Mouse (Mus musculus): ENCODE results near the gene Gsg1l. TPM values are rescaled to one million over a fixed set of nuclear protein-coding genes. Genes with fewer than 3 reads are reported as not detected.

Gene Gsg1l
- polyA plus RNA-seq, 1 experiment from 2014 or later: 5.4 TPM

DNA sequence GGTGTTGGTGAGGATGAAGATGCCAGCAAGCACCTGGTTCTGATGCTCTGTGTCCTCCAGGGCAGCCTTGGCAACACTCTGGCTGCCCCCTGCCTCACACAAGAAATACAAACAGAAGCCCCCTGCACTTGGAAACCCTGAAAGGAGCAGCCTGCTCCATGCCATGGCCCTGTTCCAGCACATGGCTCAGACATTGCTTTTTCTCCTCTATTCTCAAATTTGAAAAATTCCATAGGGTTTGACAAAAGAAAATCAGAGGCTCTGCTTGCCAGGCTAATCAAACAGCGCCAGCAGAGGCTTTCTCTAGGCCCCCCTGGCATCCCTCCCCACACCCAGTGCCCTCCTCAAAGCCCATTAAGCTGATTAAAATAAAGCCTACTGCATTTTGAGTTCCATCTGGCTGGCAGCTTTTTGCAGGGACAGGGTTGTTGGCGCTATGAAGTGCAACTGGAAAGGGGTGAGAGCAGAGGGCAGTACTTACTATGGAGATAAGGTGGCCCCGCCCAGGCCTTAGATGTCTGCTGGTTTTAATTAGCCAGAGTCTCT lies 253.0 kb downstream of the Gsg1l start:
- Histone ChIP-seq H3K4me3 (no peak overlapping the region), H3K27me3 (no peaks in the 10 kb centered on the region), H3K4me1 (peaks cover 28% of the 10 kb centered on the region), H3K4me2 (replicated peaks) (no peak overlapping the region), H3K9ac (replicated peaks) (no peak overlapping the region), H3K36me3 (no peaks in the 10 kb centered on the region), H3K27ac (replicated peaks) (peak overlapping the region; percentile 72), H3K9me3 (no peaks in the 10 kb centered on the region)
- ATAC-seq (replicated peaks): peak; percentile 84
- WGBS: 26% methylated on average over 3 of the region's 3 CpGs

GRCm38 (mm10) chr7:125828561-125828960 lies 253.7 kb downstream of the Gsg1l start:
- ATAC-seq (replicated peaks): peak; percentile 23; the same call in 1 of the 2 replicates
- no peak overlapping the region for H3K4me3 ChIP-seq
- peaks cover 28% of the 10 kb centered on the region for H3K4me1 ChIP-seq
- no peaks in the 10 kb centered on the region for H3K27me3 ChIP-seq
- H3K27ac ChIP-seq (replicated peaks): peak overlapping the region; percentile 72; the same call in 1 of the 2 replicates
- no peak overlapping the region for H3K9ac ChIP-seq (replicated peaks)
- H3K9me3 ChIP-seq: no peaks in the 10 kb centered on the region
- no peaks in the 10 kb centered on the region for H3K36me3 ChIP-seq
- H3K4me2 ChIP-seq (replicated peaks): no peak overlapping the region
- 62% methylated on average over 5 of the region's 5 CpGs for WGBS

Other genes with a start within 250 kb of the Gsg1l start
- gene Xpo6, start 118.1 kb upstream of the Gsg1l start, polyA plus RNA-seq (2015; fragmentation: Nextera tagmentation; extraction: Ambion mirVana): 48.7 and 51.2 TPM in 2 replicates
- 336 and 348 TPM in 2 replicates for gene Sbk1, start 190.2 kb upstream of the Gsg1l start, polyA plus RNA-seq (2015; fragmentation: Nextera tagmentation; extraction: Ambion mirVana)